Mouse (Mus musculus) ES-CJ7 (cell line): ENCODE results near the gene 1700008O03Rik.

ENCODE experiments used
- DNase-seq: peaks from one replicate; pipeline ENCODE4 v3.0.0; 2011; ENCODE audit warnings: low read depth, low spot score

Gene 1700008O03Rik

DNA sequence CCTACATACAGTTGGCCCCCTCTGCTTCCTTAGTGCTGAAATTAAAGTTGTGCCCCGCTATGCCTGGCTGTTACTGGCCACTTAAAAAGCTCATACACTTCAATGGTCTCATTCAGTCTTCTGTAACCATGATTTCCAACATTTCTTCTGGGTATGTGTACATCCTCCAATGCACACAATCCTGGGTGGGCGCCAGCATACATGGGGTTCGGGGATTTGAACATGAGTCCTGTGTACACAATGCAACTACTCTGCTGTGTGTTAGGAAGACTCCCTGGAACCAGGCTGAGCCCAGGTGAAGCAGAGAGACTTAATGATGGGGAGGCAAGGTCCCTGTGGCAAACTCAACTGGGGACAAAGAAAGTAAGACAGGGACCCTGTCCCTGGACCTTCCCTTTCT, 9.8 kb downstream of the 1700008O03Rik start:
- no peak for DNase-seq

DNA sequence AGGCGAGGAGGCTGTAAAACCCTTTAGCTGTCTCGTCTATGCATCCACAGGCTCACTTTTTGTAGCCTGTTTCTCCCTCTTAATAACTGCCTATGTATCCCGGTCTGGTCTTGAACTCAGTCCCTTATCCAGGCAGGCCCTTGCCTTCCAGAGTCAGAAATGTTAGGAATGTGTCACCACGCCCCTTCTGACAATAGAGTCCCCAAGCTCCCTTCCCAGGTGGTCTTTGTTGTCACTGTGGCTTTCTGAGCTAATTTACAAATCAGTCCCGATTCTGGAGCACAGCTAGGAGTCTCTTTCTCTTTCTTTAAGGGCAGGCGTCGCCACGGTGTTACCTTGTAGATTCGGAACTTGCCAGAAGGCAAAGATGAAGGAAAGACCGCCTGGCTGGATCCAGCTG, 10.4 kb downstream of the 1700008O03Rik start:
- DNase-seq: peak; percentile 100

DNA sequence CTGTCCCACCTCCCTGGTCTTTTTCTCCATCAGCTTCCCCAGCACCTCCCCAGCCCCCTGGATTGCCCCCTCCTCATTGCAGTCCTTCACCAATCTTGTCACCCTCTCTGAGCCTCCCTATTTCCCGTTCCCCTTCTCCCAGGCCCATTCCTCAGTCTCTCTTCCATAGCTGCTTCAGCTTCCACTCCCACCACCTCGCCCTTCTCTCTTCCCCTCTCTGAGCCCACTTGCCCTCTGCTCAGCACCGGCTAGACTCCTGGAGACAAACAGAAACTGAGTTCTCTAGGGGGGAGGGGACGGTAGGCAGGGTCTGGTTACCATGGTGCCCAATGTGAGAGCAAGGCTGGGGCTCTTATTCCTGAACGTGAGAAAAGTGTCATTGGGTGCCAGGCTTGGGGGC, 10.9 kb downstream of the 1700008O03Rik start:
- peak; percentile 97 for DNase-seq

DNA sequence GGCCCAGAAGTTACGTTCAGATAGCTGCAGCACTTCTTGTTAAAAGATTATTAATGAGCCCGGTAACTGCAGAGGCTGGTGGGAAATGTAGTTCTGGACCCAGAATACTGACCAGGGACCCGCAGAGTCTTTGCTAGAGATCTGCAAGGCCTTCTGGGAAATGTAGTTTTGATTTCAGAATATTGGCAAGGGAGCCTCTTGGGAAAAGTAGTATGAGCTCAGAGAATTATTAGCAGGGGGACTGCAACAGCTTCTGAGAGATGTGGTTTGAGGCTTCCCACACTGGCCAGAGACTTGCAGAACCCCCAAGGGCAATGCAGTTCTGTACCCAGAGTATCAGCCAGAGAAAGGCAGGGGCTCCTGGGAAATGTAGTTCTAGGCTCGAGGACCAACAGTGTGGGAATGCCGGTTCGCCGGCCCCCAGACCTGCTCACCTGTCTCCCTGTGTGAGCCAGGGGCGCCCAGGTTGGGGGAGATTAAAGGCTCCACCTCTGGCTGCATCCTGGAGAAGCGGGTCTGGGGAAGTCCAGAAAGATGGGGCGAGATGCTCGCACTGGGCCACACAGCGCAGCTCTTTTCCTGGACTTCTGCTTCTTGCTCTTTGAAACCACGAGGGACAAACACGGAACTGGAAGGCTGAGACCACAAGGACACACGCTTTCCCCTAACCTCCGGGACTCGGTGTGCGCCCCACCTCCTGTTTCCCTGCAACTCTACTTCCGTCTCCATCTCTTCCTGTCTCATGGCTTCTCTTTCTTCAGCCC, 11.5 kb downstream of the 1700008O03Rik start:
- DNase-seq: peak; percentile 91

DNA sequence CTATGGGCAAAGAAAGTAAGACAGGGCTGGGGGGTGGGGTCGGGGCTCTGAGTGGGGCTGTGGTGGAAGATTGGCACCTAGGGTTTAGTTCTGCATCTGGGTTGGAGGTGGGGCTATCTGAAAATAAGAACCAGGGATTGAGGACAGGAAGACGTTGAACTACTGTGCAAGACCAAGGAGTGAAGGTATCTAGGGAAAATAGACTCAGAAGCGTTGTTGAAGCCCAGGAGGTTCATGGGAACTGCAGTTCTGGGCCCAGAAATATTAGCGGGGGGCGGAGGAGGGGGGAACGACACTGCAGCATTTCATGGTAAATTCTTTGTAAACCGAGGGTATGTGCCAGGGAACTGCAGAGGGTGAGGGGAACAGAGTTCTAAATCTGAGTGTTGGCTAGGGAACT, 12.2 kb downstream of the 1700008O03Rik start:
- DNase-seq: no peak

DNA sequence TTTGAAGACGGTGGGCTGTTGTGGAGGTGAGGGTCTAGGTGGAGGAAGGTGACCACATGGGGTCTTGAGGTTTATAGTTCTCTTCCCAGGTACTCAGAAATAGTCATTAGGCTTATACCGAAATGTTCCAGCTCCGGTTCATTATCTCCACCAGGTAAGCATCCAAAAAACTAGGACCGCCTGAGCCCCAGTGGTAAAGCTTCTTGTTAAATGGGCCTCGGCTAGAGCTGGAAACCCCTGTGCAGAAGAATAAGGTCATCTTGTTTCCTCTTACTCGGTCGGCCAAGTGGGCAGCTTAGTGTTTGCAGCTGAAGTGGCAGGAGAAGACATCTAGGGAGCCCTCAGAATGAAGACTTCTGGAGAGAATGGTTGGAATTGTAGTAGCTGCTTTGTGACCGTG, 12.9 kb downstream of the 1700008O03Rik start:
- DNase-seq: no peak

DNA sequence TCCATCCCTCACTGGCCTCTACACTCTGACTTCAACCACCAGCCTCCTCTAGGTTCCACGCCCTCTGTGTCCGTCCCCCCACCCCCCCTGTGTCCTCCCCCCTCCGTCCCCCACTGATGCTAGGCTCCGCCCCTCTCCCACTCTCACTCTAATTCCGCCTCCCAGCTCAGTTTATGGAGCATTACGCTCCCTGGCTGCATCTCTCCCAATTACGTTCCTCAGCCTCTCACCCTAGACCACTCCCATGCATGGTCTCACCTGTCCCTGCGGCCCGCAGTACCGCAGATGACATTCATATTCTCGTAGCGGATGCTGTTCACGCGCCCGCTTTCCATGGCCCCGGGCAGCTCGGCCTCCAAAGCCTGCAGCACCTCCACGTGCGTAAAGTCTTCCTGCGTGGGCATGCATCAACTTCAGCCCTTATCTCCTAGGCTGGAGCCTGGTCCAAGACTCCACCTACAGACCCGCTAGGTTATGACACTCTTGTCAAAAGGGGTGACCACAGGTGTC, 24.8 kb downstream of the 1700008O03Rik start:
- peak; percentile 61 for DNase-seq

DNA sequence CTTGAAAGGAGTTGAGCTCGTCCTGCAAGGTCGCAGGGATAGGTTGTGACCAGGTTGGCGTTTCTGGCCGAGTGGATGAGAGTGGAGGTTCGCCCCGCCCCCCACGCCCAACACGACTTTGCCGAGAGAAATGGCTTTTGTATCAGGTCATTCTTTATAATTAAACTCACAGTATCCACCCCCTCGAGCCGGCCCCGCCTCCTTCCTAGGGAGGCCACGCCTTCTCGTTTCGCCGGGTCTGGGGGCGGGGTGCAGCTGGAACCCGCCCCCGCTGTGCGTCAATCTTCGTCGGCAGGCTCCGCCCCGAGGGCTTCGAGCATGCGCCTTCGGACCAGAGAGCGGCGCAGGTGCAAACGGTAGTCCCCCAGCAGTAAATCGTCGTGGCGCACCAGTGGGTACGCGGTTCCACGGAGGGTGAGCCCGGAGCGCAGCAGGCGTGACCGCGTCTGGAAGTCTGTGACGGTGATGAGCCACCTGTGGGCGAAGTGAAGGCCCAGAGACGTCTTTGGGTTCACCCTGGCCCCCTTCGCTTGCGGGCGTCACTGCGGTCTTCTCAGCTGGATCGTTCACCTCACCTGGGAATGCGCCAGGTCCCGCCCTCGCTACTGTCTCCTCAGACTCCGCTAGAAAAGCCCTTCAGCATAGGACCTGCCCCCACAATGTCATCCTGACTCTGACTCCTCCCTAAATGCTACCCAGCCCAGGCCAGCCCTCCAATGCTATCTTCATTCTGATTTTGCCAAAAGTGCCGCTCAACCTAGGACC, 25.5 kb downstream of the 1700008O03Rik start:
- DNase-seq: peak; percentile 97

DNA sequence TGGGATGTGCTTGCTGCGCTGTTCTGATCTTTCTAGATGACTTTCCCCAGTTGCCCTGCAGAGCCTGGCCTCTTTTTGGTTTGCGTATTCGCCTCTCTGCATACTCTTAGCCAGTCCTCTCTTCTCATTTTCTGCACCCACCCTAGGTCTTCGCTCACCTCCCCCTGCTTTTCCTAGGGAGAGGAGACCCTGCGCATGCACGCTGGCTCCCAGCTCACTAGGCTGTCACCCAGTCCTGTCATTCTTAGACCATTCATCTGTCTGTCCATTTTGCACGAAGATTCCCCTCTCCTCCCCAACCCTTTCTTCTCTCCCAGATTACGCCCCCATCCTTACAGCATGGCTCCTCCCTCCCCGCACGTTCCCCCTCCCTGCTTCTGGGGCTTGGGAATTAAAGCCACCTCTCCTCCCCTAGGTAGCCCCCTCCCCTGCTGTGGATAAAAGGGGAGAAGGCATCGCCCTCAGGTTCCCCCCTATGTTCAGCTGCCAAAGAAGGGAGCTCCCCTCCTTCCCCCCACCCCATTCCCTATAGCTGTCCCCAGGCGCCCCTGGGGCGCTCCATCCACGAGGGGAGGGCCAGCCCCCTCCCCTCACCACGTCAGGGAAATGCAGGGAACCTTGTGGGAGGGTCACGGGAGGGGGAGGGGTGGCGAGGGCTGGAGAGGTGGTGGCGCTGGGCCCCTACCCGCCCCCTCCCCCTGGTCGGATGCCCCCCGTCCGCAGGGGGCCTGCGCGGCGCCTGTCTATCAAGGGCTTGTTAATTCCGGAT, 26.6 kb downstream of the 1700008O03Rik start:
- peak; percentile 58 for DNase-seq

DNA sequence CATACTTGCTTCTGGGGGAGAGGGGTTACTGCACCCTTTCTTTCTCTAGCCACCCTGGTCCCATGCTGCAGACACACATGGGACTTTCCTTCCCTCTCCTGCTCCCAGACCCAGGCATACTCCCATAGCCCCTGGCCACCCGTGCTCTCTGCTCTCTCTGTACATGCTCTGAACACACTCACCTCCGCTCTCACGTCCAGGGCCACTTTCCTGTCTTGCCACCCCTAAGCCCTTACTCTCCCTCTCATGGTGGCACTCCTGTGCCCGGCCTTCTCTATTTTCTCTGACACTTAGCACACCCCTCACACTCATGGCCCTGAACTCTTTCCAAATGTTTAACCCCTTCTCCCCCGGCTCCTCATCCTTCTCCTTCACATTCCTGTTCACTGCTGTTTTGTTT, 27.6 kb downstream of the 1700008O03Rik start:
- DNase-seq: no peak

DNA sequence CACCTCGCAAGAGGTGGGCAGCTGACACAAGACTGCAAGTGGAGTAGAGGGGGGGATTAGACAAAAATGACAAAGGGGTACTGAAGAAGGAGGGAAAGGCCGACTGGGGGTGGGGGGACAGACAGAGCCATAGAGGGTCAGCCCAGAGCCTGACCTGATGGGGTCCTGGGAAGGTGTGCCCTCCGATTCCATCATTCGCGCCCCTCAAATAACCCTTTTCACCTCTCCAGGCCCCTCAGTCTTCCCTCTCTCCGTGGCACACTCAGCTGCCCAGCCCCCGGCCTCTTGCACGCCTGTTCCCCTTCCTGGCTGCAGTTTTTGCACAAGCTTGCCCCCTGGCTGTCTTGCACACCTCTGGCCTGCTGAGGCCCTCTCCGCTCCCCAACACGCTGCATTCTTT, 28.1 kb downstream of the 1700008O03Rik start:
- DNase-seq: no peak

DNA sequence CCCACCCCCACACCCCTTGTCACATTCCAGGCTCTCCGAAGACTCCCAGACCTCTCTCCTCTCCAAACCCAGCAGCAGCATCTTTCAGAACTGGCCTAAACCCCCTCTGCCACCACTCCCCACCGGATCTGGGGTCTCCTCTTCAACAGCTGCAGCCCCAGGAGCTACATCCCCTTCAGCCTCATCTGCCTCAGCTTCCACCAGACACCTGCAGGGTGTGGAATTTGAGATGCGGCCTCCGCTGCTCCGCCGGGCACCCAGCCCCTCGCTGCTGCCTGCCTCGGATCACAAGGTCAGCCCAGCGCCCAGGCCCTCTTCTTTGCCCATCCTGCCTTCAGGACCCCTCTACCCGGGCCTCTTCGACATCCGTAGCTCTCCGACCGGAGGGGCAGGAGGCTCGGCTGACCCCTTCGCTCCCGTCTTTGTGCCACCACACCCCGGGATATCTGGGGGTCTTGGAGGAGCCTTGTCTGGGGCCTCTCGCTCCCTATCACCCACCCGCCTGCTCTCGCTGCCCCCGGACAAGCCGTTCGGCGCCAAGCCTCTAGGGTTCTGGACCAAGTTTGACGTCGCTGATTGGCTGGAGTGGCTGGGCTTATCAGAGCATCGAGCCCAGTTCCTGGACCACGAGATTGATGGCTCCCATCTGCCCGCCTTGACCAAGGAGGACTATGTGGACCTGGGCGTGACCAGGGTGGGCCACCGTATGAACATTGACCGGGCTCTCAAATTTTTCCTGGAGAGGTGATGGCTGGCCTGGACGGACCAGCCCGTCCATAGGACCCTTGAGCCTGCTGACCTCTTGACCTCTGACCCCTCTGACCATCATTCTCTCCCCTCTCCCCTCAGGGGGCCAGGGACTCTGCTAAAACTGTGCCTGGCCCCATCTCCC, 28.8 kb downstream of the 1700008O03Rik start:
- peak; percentile 83 for DNase-seq

DNA sequence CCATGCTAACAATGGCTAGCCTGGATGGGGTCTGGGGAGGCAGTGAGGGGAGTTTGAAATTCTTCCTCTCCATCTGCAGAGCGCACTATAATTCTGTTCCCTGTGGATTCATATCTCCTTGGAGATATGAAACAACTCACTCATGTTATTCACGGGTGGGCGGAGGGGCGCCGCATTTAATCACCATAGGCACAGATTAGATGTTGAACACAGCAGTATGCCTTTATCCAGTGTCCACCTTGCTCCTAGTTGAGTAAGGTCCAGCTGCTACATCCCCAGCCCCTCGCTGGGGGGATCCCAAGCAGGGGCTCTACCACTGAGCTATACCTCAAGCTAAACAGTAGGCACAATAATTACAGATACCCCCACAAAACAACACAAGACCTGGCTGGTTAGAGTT, 30.2 kb downstream of the 1700008O03Rik start:
- DNase-seq: no peak

DNA sequence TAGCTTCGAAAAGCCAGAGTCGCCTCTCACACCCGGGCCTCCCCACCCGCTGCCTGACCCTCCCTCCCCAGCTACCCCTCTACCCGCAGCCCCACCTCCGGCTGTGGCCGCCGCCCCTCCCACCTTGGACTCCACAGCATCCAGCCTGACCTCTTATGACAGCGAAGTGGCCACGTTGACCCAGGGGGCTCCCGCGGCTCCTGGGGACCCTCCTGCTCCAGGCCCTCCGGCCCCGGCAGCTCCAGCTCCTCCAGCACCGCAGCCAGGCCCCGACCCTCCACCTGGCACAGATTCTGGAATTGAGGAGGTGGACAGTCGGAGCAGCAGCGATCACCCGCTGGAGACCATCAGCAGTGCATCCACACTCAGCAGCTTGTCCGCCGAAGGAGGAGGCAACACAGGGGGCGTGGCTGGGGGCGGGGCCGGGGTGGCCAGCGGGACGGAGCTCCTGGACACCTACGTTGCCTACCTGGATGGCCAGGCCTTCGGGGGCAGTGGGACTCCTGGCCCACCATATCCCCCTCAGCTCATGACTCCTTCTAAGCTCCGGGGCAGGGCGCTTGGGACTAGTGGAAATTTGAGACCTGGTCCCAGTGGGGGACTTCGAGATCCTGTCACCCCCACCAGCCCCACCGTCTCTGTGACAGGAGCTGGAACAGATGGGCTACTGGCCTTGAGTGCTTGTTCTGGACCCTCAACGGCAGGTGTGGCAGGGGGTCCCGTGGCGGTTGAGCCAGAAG, 31.8 kb downstream of the 1700008O03Rik start:
- no peak for DNase-seq

DNA sequence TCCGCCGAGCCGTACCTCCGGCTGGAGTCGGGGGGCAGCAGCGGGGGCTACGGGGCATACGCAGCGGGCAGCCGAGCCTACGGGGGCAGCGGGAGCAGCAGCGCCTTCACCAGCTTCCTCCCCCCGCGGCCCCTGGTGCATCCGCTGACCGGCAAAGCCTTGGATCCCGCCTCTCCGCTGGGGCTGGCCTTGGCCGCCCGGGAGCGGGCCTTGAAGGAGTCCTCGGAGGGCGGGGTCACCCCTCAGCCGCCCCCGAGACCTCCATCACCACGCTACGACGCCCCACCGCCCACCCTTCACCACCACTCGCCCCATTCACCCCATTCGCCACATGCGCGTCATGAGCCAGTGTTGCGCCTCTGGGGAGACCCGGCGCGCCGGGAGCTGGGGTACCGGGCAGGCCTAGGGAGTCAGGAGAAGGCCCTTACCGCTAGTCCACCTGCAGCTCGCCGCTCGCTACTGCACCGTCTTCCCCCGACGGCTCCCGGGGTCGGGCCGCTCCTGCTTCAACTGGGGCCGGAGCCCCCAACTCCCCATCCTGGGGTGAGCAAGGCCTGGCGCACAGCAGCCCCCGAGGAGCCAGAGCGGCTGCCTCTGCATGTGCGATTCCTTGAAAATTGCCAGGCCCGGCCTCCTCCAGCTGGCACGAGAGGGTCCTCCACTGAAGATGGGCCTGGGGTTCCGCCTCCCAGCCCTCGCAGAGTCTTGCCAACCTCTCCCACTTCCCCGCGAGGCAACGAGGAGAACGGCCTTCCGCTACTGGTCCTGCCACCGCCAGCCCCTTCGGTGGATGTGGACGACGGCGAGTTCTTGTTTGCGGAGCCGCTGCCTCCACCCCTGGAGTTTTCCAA, 32.6 kb downstream of the 1700008O03Rik start:
- DNase-seq: no peak

DNA sequence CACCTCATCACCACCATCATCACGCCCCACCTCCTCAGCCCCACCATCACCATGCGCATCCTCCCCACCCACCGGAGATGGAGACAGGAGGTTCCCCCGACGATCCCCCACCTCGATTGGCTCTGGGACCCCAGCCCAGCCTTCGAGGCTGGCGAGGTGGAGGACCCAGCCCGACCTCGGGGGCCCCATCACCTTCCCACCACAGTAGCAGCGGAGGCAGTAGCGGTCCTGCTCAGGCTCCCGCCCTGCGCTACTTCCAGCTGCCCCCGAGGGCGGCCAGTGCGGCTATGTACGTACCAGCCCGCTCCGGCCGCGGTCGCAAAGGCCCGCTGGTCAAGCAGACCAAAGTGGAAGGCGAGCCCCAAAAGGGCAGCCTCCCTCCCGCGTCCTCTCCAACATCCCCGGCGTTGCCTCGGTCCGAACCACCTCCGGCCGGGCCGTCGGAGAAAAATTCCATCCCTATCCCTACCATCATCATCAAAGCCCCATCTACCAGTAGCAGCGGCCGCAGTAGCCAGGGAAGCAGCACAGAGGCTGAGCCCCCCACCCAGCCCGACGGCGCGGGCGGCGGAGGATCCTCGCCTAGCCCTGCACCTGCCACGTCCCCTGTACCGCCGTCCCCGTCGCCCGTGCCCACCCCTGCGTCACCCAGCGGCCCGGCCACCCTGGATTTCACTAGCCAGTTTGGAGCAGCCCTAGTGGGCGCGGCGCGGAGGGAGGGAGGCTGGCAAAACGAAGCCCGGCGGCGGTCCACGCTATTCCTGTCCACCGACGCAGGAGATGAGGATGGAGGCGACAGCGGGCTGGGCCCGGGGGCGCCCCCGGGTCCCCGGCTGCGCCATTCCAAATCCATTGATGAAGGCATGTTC, 33.5 kb downstream of the 1700008O03Rik start:
- DNase-seq: no peak

DNA sequence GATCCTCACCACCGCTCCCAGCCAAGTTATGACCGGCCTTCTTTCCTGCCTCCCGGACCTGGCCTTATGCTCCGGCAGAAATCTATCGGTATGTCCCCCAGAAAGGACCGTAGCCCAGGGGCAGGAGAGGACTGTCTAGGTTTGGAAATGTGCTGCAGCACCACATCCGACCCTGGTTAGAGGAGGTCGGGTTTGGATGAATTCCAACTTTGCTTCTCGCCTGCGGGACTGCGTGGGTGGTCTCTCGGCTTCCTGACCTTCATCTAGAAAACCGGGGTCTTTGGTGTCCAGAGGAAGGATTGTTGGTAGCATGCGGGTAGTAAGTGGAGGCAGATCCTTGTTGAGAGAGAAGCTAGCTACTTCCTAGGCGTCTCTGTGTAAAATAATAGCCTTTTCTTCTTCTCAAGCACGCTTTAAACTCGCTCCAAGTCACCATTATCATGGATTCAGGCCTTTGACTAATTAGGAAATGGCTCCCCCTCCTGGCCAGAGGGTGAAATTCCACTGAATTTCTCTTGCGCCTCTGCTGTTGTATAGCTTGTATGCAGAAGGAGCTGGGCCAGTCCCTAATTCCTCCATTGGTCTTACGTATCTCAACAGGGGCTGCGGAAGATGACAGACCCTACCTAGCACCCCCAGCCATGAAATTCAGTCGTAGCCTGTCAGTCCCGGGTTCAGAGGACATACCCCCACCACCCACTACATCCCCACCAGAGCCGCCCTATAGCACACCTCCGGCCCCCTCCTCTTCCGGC, 34.5 kb downstream of the 1700008O03Rik start:
- DNase-seq: peak; percentile 91

DNA sequence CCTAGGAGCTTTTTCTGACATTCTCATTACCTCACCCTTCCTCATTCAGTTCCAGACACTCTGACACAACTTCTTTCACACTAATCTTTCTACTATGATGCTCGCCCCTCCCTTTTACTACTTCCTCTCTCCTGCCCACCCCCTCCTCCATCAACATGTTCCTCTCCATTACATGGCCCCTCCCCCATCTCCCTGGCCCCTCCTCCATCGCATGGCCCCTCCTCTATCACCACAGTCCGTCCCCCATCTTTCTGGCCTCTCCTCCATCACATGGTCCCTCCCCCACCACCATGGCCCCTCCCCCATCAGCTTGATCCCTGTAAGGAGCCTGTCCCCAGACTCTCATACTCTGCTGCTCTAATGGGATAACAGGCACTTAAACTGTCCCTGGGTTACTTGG, 36.6 kb downstream of the 1700008O03Rik start:
- peak; percentile 88 for DNase-seq
